8 mouse cellular contexts compared by ENCODE assay signal in the genomic region with DNA sequence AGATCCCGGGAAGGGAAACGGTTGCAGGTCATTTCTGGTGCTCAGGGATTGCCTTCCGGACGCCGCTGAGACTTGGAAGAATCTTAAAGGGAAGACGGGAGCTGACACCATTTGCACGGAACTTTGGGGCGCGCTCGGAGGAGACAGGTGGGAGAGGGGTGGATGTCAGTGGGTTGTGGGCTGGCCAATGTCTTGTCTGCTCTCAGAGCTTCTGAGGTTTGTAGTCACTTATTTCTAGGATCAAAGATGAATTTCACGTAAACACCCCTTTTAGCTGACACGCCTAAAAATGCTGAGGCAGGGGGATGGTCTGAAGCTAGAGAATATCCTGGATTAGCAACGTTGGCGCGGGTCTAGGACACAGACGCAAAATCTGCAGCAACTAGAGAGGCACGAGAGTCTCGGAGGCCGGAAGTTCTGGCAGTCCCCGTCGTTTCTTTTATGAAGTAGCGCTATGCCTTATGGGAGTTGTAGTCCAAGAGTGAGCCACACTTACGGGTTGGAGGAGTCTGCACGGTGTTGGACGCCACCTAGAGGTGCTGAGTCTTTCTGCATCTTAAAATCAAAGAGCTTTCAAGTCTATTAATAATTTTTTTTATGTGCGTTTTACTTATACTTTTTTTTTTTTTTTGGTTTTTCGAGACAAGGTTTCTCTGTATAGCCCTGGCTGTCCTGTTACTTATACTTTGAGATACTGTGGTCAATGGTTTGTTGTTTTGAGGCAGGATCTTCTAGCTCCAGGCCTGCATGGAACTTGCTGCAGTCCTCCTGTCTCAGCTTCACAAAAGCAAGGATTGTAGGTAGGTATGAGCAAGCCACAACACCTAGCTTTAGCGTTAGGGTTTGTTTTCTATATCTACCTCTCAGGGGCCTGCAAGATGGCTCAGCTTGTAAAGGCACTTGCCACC. TPM values are rescaled to one million over a fixed set of nuclear protein-coding genes. Genes with fewer than 3 reads are reported as not detected.
DNase-seq lines count a peak whose midpoint lies in the region; ATAC-seq and TF ChIP-seq lines count a peak whose summit lies in the region.

A gene (plus strand): TSS at position 72 of the 908 bp plus-strand sequence.

- H3K4me1 ChIP-seq in heart, embryonic 12.5 days (replicated peaks) = no peaks in the 10 kb centered on the region
- H3K4me1 ChIP-seq in kidney, postnatal 0 days (replicated peaks; ENCODE audit: insufficient read depth, low read length) = no peaks in the 10 kb centered on the region
- peaks cover 6% of the 10 kb centered on the region; the same call in 1 of the 2 replicates for H3K4me1 ChIP-seq in liver, embryonic 11.5 days (replicated peaks; ENCODE audit: control insufficient read depth, insufficient read depth, low read length)
- H3K4me1 ChIP-seq in stomach, embryonic 14.5 days (ENCODE audit: control insufficient read depth, insufficient read depth, low read length) = peaks cover 5% of the 10 kb centered on the region; the same call in 1 of the 2 replicates

- peak within 1 kb of the TSS; percentile 85 for H3K4me2 ChIP-seq in heart, embryonic 12.5 days
- H3K4me2 ChIP-seq in kidney, postnatal 0 days (ENCODE audit: low read length) = peak within 1 kb of the TSS; percentile 90
- peak within 1 kb of the TSS; percentile 93 for H3K4me2 ChIP-seq in liver, embryonic 11.5 days
- peak within 1 kb of the TSS; percentile 55 for H3K4me2 ChIP-seq in stomach, embryonic 14.5 days (replicated peaks; ENCODE audit: low read depth, low read length)

- H3K36me3 ChIP-seq in heart, embryonic 12.5 days = no peaks in the 10 kb centered on the region
- H3K36me3 ChIP-seq in kidney, postnatal 0 days (ENCODE audit: insufficient read depth, low read length) = no peaks in the 10 kb centered on the region
- no peaks in the 10 kb centered on the region for H3K36me3 ChIP-seq in liver, embryonic 11.5 days (ENCODE audit: control insufficient read depth, insufficient read depth, low read length)
- no peaks in the 10 kb centered on the region for H3K36me3 ChIP-seq in stomach, embryonic 14.5 days (ENCODE audit: control insufficient read depth, insufficient read depth, low read length)

- H3K27ac ChIP-seq in heart, embryonic 12.5 days (ENCODE audit: poor library complexity, severe bottlenecking) = 0 out of 2 replicates have a peak within 1 kb of the TSS, but pooled peaks have one; percentile 16
- H3K27ac ChIP-seq in kidney, postnatal 0 days = peak within 1 kb of the TSS; percentile 47; the same call in 1 of the 2 replicates
- H3K27ac ChIP-seq in liver, embryonic 11.5 days (ENCODE audit: low read depth, low read length) = no peak within 1 kb of the TSS
- no peak within 1 kb of the TSS for H3K27ac ChIP-seq in stomach, embryonic 14.5 days (ENCODE audit: low read length)

- peak; percentile 96 for DNase-seq in CD4-positive helper T cell, adult 2 months (ENCODE audit: low read depth, low spot score)
- DNase-seq in brain, embryonic 18.5 days (ENCODE audit: low read depth, low spot score) = peak; percentile 94
- peak; percentile 99 for DNase-seq in kidney, postnatal 0 days (ENCODE audit: low spot score)
- peak; percentile 79 for DNase-seq in liver, embryonic 11.5 days (ENCODE audit: low spot score)
- DNase-seq in naive thymus-derived CD4-positive, alpha-beta T cell, adult 2 months (ENCODE audit: low read depth) = peak; percentile 96

- ATAC-seq in erythroid progenitor cell, adult 5-6 weeks (replicated peaks; ENCODE audit: low FRiP score, poor library complexity, severe bottlenecking) = peak; percentile 95
- ATAC-seq in heart, embryonic 12.5 days (ENCODE audit: insufficient number of reproducible peaks, low FRiP score) = peak; percentile 89
- peak; percentile 93 for ATAC-seq in kidney, postnatal 0 days (replicated peaks; ENCODE audit: low FRiP score, low read depth)
- peak; percentile 89 for ATAC-seq in liver, embryonic 11.5 days (replicated peaks; ENCODE audit: low FRiP score)
- peak; percentile 90 for ATAC-seq in stomach, embryonic 14.5 days (ENCODE audit: insufficient number of reproducible peaks, insufficient read depth, low FRiP score, low read depth)

- no peaks in the 10 kb centered on the region for H3K9me3 ChIP-seq in heart, embryonic 12.5 days (replicated peaks)
- H3K9me3 ChIP-seq in kidney, postnatal 0 days (replicated peaks; ENCODE audit: low read length) = no peaks in the 10 kb centered on the region
- no peaks in the 10 kb centered on the region for H3K9me3 ChIP-seq in liver, embryonic 11.5 days (ENCODE audit: control insufficient read depth, low read length)
- no peaks in the 10 kb centered on the region for H3K9me3 ChIP-seq in stomach, embryonic 14.5 days (ENCODE audit: control insufficient read depth, low read depth, low read length)

- peak; percentile 87 for TF ChIP-seq CTCF in kidney, postnatal 0 days (IDR thresholded peaks at IDR 0.05; ENCODE audit: low read depth)

- WGBS in heart, embryonic 12.5 days = under 1% methylated on average over 28 of the region's 28 CpGs
- WGBS in kidney, postnatal 0 days = 1% methylated on average over 28 of the region's 28 CpGs
- WGBS in liver, embryonic 11.5 days = under 1% methylated on average over 28 of the region's 28 CpGs
- under 1% methylated on average over 28 of the region's 28 CpGs for WGBS in stomach, embryonic 14.5 days

- H3K9ac ChIP-seq in heart, embryonic 12.5 days = peak within 1 kb of the TSS; percentile 84
- peak within 1 kb of the TSS; percentile 56 for H3K9ac ChIP-seq in kidney, postnatal 0 days (ENCODE audit: low read depth, low read length)
- peak within 1 kb of the TSS; percentile 72 for H3K9ac ChIP-seq in liver, embryonic 11.5 days (ENCODE audit: low read depth, low read length)
- H3K9ac ChIP-seq in stomach, embryonic 14.5 days (replicated peaks; ENCODE audit: low read depth, low read length) = peak within 1 kb of the TSS; percentile 18

- H3K4me3 ChIP-seq in heart, embryonic 12.5 days = peak within 1 kb of the TSS; percentile 65
- H3K4me3 ChIP-seq in kidney, postnatal 0 days (replicated peaks; ENCODE audit: low read depth, low read length) = peak within 1 kb of the TSS; percentile 53
- H3K4me3 ChIP-seq in liver, embryonic 11.5 days (ENCODE audit: low read depth, low read length) = peak within 1 kb of the TSS; percentile 69
- H3K4me3 ChIP-seq in stomach, embryonic 14.5 days (ENCODE audit: low read depth, low read length) = peak within 1 kb of the TSS; percentile 39

- no peaks in the 10 kb centered on the region for H3K27me3 ChIP-seq in heart, embryonic 12.5 days (replicated peaks)
- no peaks in the 10 kb centered on the region for H3K27me3 ChIP-seq in kidney, postnatal 0 days (ENCODE audit: insufficient read depth, low read length)
- no peaks in the 10 kb centered on the region; the same call in 1 of the 2 replicates for H3K27me3 ChIP-seq in liver, embryonic 11.5 days (replicated peaks; ENCODE audit: control insufficient read depth, insufficient read depth, low read length)
- 0 out of 2 replicates have a peak, but pooled peaks cover 2% of the 10 kb centered on the region for H3K27me3 ChIP-seq in stomach, embryonic 14.5 days (ENCODE audit: control insufficient read depth, insufficient read depth, low read length)

RNA-seq across cellular contexts. Expression of the gene that starts here (rescaled TPM):
- 0.36 TPM in 1 of 2 replicates, not detected in the other for total RNA-seq in erythroid progenitor cell, adult 5-6 weeks (2015; ENCODE audit: low replicate concordance)
- total RNA-seq in erythroid progenitor cell, adult 5-6 weeks (2017; ENCODE audit: low replicate concordance) = 3.3 TPM in 1 of 2 replicates, not detected in the other
- 7.7 and 8.2 TPM in 2 replicates for polyA plus RNA-seq in heart, embryonic 12.5 days (2016; fragmentation: Nextera tagmentation; extraction: Ambion mirVana)
- polyA plus RNA-seq in kidney, postnatal 0 days (2015; fragmentation: Nextera tagmentation; extraction: Ambion mirVana) = 18.4 and 19.9 TPM in 2 replicates
- polyA plus RNA-seq in liver, embryonic 11.5 days (2014; fragmentation: Nextera tagmentation; extraction: Ambion mirVana) = 18.7 and 19.5 TPM in 2 replicates
- 8.7 and 10.0 TPM in 2 replicates for polyA plus RNA-seq in stomach, embryonic 14.5 days (2014; fragmentation: Nextera tagmentation; extraction: Ambion mirVana)

Comparison
In these comparisons a context has a peak if more than half of its experiments do, and no peak if none do; other contexts are left out.
1. H3K27ac ChIP-seq: peak in heart, embryonic 12.5 days (single experiment) and kidney, postnatal 0 days (single experiment); none in liver, embryonic 11.5 days (single experiment) and stomach, embryonic 14.5 days (single experiment).
2. H3K9ac ChIP-seq: peak in every context shown above with its lines; median percentile 84 in heart, embryonic 12.5 days; 72 in liver, embryonic 11.5 days; 56 in kidney, postnatal 0 days; 18 in stomach, embryonic 14.5 days.
3. Peak in every context shown above with its lines, with median percentiles within 50 percentile points of each other: DNase-seq, ATAC-seq, H3K4me2 ChIP-seq and H3K4me3 ChIP-seq.